Mouse (Mus musculus): ENCODE data around the gene Dmac2. TPM values are rescaled to one million over a fixed set of nuclear protein-coding genes. Genes with fewer than 3 reads are reported as not detected.

The Dmac2 gene
- polyA plus RNA-seq, 1 experiment from 2014 or later: 23.3 TPM

- Histone ChIP-seq H3K9ac (ENCODE audit: low read depth, low read length) (no peak overlapping the region), H3K36me3 (ENCODE audit: control insufficient read depth, insufficient read depth, low read length) (0 out of 2 replicates have a peak, but pooled peaks cover 3% of the 10 kb centered on the region), H3K27ac (ENCODE audit: low read depth, low read length) (no peak overlapping the region), H3K9me3 (ENCODE audit: control insufficient read depth, low read length) (no peaks in the 10 kb centered on the region), H3K4me1 (replicated peaks; ENCODE audit: control insufficient read depth, insufficient read depth, low read length) (peaks cover 4% of the 10 kb centered on the region), H3K4me3 (ENCODE audit: low read depth, low read length) (no peak overlapping the region), H3K27me3 (replicated peaks; ENCODE audit: control insufficient read depth, insufficient read depth, low read length) (no peaks in the 10 kb centered on the region), H3K4me2 (no peak overlapping the region)
- no peak for DNase-seq (ENCODE audit: low spot score)
- 91% methylated on average over 11 of the region's 11 CpGs for WGBS
- ATAC-seq (replicated peaks; ENCODE audit: low FRiP score): no peak
These were observed 1.5 kb downstream of the Dmac2 start for GRCm38 (mm10) chr7:25620751-25621150.

DNA sequence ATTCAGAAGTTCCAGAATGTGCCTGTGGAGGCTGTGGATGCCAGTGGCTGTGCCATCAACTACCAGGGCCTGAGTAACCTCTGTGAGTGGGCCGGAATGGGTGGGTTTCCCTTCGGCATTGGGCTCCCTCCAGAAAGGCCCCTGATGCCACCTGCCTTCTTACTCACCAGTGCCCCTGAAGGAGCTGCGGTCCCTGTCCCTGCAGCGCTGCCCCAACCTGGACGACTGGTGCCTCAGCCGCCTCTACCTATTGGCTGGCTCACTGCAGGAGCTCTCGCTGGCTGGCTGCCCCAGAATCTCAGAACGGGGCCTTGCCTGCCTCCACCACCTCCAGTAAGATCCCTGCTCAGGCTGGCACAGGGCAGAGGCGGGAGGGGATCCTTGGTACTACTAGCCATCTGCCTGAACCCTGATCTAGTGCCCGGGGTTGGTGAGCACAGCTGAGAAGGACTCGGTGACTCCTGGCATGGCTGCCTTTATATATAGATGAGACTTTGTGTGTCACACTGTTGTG lies 4.7 kb downstream of the Dmac2 start:
- H3K27ac ChIP-seq (ENCODE audit: low read depth, low read length): no peak overlapping the region; the same call in 1 of the 2 replicates
- no peaks in the 10 kb centered on the region for H3K9me3 ChIP-seq (ENCODE audit: control insufficient read depth, low read length)
- H3K4me1 ChIP-seq (replicated peaks; ENCODE audit: control insufficient read depth, insufficient read depth, low read length): peaks cover 24% of the 10 kb centered on the region
- no peak overlapping the region for H3K4me2 ChIP-seq
- H3K4me3 ChIP-seq (ENCODE audit: low read depth, low read length): no peak overlapping the region
- DNase-seq (ENCODE audit: low spot score) (no peak), ATAC-seq (replicated peaks; ENCODE audit: low FRiP score) (no peak)
- WGBS: 86% methylated on average over 11 of the region's 11 CpGs
- H3K9ac ChIP-seq (ENCODE audit: low read depth, low read length): no peak overlapping the region
- 0 out of 2 replicates have a peak, but pooled peaks cover 3% of the 10 kb centered on the region for H3K36me3 ChIP-seq (ENCODE audit: control insufficient read depth, insufficient read depth, low read length)
- no peaks in the 10 kb centered on the region for H3K27me3 ChIP-seq (replicated peaks; ENCODE audit: control insufficient read depth, insufficient read depth, low read length)

GRCm38 (mm10) chr7:25624851-25625250 lies 5.6 kb downstream of the Dmac2 start:
- no peak overlapping the region for H3K9ac ChIP-seq (ENCODE audit: low read depth, low read length)
- H3K4me2 ChIP-seq: no peak overlapping the region
- no peak overlapping the region for H3K27ac ChIP-seq (ENCODE audit: low read depth, low read length)
- DNase-seq (ENCODE audit: low spot score): no peak
- no peaks in the 10 kb centered on the region for H3K9me3 ChIP-seq (ENCODE audit: control insufficient read depth, low read length)
- 62% methylated on average over 5 of the region's 5 CpGs for WGBS
- no peak for ATAC-seq (replicated peaks; ENCODE audit: low FRiP score)
- H3K4me3 ChIP-seq (ENCODE audit: low read depth, low read length): no peak overlapping the region
- H3K4me1 ChIP-seq (replicated peaks; ENCODE audit: control insufficient read depth, insufficient read depth, low read length): peaks cover 24% of the 10 kb centered on the region
- H3K36me3 ChIP-seq (ENCODE audit: control insufficient read depth, insufficient read depth, low read length): 0 out of 2 replicates have a peak, but pooled peaks cover 3% of the 10 kb centered on the region
- H3K27me3 ChIP-seq (replicated peaks; ENCODE audit: control insufficient read depth, insufficient read depth, low read length): no peaks in the 10 kb centered on the region

DNA sequence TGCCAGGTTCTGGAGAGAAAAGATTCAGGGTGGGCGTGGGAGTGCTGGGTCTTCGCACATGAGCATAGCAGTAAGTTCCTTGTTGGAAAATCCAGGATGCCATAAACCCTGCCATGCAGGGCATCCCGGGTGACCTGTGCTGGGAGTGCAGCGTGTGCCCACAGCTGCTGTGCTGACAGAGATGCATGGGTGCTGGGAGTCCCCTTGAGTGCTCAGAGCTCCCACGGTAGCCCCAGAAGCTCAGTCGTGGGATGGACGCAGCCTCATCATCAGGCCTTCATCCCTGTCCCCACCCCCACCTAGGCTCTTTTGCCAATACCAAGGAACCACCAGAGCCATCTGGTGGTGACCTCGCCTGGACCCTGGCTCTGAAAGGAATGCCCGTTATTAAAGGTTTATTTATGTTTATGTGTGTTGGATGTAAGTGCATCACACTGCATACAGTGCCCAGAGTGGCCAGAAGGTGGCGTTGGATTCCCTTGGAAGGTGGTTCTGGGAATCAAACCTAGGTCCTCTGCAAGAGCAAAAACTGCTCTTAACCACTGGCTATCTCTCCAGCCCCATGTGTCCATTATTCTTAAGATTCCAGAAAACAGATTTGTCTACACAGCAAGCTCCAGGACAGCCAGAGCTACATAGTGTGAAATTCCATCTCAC lies 6.5 kb downstream of the Dmac2 start:
- WGBS: 68% methylated on average over 10 of the region's 10 CpGs
- H3K36me3 ChIP-seq (ENCODE audit: control insufficient read depth, insufficient read depth, low read length): 0 out of 2 replicates have a peak, but pooled peaks cover 3% of the 10 kb centered on the region
- DNase-seq (ENCODE audit: low spot score): no peak

GRCm38 (mm10) chr7:25626509-25627430 lies 7.6 kb downstream of the Dmac2 start, which contains the start of gene B3gnt8:
Gene B3gnt8, plus strand, starts transcription at chr7:25626654.
- Histone ChIP-seq H3K9me3 (ENCODE audit: control insufficient read depth, low read length) (no peaks in the 10 kb centered on the region), H3K27ac (ENCODE audit: low read depth, low read length) (peak within 1 kb of the TSS; percentile 73), H3K36me3 (ENCODE audit: control insufficient read depth, insufficient read depth, low read length) (0 out of 2 replicates have a peak, but pooled peaks cover 3% of the 10 kb centered on the region), H3K4me3 (ENCODE audit: low read depth, low read length) (peak within 1 kb of the TSS; percentile 54), H3K27me3 (replicated peaks; ENCODE audit: control insufficient read depth, insufficient read depth, low read length) (no peaks in the 10 kb centered on the region), H3K4me1 (replicated peaks; ENCODE audit: control insufficient read depth, insufficient read depth, low read length) (peaks cover 20% of the 10 kb centered on the region), H3K4me2 (peak within 1 kb of the TSS; percentile 91), H3K9ac (ENCODE audit: low read depth, low read length) (peak within 1 kb of the TSS; percentile 61)
- DNase-seq (ENCODE audit: low spot score) (peak; percentile 49), ATAC-seq (replicated peaks; ENCODE audit: low FRiP score) (0 out of 2 replicates have a peak, but pooled peaks have one; percentile 35)
- 10% methylated on average over 29 of the region's 29 CpGs for WGBS

More for the DNA sequence above, 6.5 kb downstream of the Dmac2 start:
- ATAC-seq (replicated peaks; ENCODE audit: low FRiP score): 0 out of 2 replicates have a peak, but pooled peaks have one; percentile 2
- Histone ChIP-seq H3K9ac (ENCODE audit: low read depth, low read length) (no peak overlapping the region), H3K27ac (ENCODE audit: low read depth, low read length) (no peak overlapping the region), H3K9me3 (ENCODE audit: control insufficient read depth, low read length) (no peaks in the 10 kb centered on the region), H3K27me3 (replicated peaks; ENCODE audit: control insufficient read depth, insufficient read depth, low read length) (no peaks in the 10 kb centered on the region), H3K4me1 (replicated peaks; ENCODE audit: control insufficient read depth, insufficient read depth, low read length) (peaks cover 20% of the 10 kb centered on the region), H3K4me3 (ENCODE audit: low read depth, low read length) (no peak overlapping the region), H3K4me2 (no peak overlapping the region)

GRCm38 (mm10) chr7:25627431-25628322 lies 8.5 kb downstream of the Dmac2 start:
- Histone ChIP-seq H3K4me2 (peak overlapping the region; percentile 91), H3K36me3 (ENCODE audit: control insufficient read depth, insufficient read depth, low read length) (no peaks in the 10 kb centered on the region; the same call in 1 of the 2 replicates), H3K9ac (ENCODE audit: low read depth, low read length) (peak overlapping the region; percentile 61), H3K27ac (ENCODE audit: low read depth, low read length) (peak overlapping the region; percentile 73; the same call in 1 of the 2 replicates), H3K27me3 (replicated peaks; ENCODE audit: control insufficient read depth, insufficient read depth, low read length) (no peaks in the 10 kb centered on the region), H3K9me3 (ENCODE audit: control insufficient read depth, low read length) (no peaks in the 10 kb centered on the region), H3K4me3 (ENCODE audit: low read depth, low read length) (peak overlapping the region; percentile 54), H3K4me1 (replicated peaks; ENCODE audit: control insufficient read depth, insufficient read depth, low read length) (peaks cover 20% of the 10 kb centered on the region)
- DNase-seq (ENCODE audit: low spot score) (peak; percentile 77), ATAC-seq (replicated peaks; ENCODE audit: low FRiP score) (peak; percentile 84)
- 16% methylated on average over 38 of the region's 38 CpGs for WGBS

- Histone ChIP-seq H3K27ac (ENCODE audit: low read depth, low read length) (no peak overlapping the region), H3K4me2 (peak overlapping the region; percentile 91), H3K36me3 (ENCODE audit: control insufficient read depth, insufficient read depth, low read length) (peaks cover 4% of the 10 kb centered on the region; the same call in 1 of the 2 replicates), H3K9ac (ENCODE audit: low read depth, low read length) (peak overlapping the region; percentile 61), H3K27me3 (replicated peaks; ENCODE audit: control insufficient read depth, insufficient read depth, low read length) (no peaks in the 10 kb centered on the region), H3K9me3 (ENCODE audit: control insufficient read depth, low read length) (no peaks in the 10 kb centered on the region), H3K4me3 (ENCODE audit: low read depth, low read length) (peak overlapping the region; percentile 54), H3K4me1 (replicated peaks; ENCODE audit: control insufficient read depth, insufficient read depth, low read length) (peaks cover 20% of the 10 kb centered on the region)
- no peak for ATAC-seq (replicated peaks; ENCODE audit: low FRiP score)
- no peak for DNase-seq (ENCODE audit: low spot score)
- WGBS: 61% methylated on average over 8 of the region's 8 CpGs
These were observed 9.1 kb downstream of the Dmac2 start for GRCm38 (mm10) chr7:25628323-25628620.

DNA sequence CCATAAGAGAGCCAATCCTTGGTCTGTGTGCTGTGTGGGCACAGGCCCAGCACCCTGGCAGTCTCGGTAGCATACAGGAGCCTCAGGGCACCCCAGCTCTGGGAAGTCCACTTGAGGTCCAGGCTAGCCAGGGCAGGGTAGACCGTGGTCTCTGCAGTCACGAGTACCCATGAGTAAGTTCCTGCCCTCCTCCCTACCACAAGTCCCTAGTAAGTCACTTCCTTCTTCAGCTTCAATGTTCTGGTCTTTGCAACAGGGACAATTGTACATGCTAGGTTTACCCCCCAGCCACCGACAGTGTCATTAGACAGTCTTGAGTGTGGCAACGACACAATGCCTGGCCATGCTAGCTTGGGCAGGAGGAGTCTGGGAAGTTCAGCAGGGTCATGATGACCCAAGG lies 13.5 kb downstream of the Dmac2 start:
- Histone ChIP-seq H3K4me1 (replicated peaks; ENCODE audit: control insufficient read depth, insufficient read depth, low read length) (peaks cover 8% of the 10 kb centered on the region), H3K9me3 (ENCODE audit: control insufficient read depth, low read length) (no peaks in the 10 kb centered on the region), H3K4me2 (no peak overlapping the region), H3K4me3 (ENCODE audit: low read depth, low read length) (no peak overlapping the region), H3K9ac (ENCODE audit: low read depth, low read length) (no peak overlapping the region), H3K27me3 (replicated peaks; ENCODE audit: control insufficient read depth, insufficient read depth, low read length) (no peaks in the 10 kb centered on the region), H3K36me3 (ENCODE audit: control insufficient read depth, insufficient read depth, low read length) (peaks cover 4% of the 10 kb centered on the region; the same call in 1 of the 2 replicates), H3K27ac (ENCODE audit: low read depth, low read length) (no peak overlapping the region)
- no peak for DNase-seq (ENCODE audit: low spot score)
- WGBS: 69% methylated on average over 5 of the region's 5 CpGs
- ATAC-seq (replicated peaks; ENCODE audit: low FRiP score): no peak
